Mouse (Mus musculus): ENCODE results near the gene Gm2431. TPM values are rescaled to one million over a fixed set of nuclear protein-coding genes. Genes with fewer than 3 reads are reported as not detected.
"Not testable (repeated sequence)": the region's sequence is repeated elsewhere in the genome, so short reads cannot be mapped to it uniquely, and the experiment has no call there.

Gm2431 gene
- polyA plus RNA-seq (2015; fragmentation: Nextera tagmentation; extraction: Ambion mirVana), result not detected in 2 replicates

GRCm38 (mm10) chr7:142258254-142258653 lies at the start of gene Gm2431:
Gene Gm2431 (minus strand): TSS chr7:142258354.
- H3K36me3 ChIP-seq; H3K4me1 ChIP-seq; ATAC-seq (replicated peaks); H3K9me3 ChIP-seq; H3K27ac ChIP-seq (replicated peaks); H3K4me2 ChIP-seq (replicated peaks); H3K4me3 ChIP-seq; H3K9ac ChIP-seq (replicated peaks); H3K27me3 ChIP-seq: not testable (repeated sequence)
- WGBS, result 56% methylated on average over 1 of the region's 1 CpGs

GRCm38 (mm10) chr7:142303929-142304328 lies 45.8 kb upstream of the Gm2431 start:
- 89% methylated on average over 1 of the region's 1 CpGs for WGBS
- H3K9ac ChIP-seq (replicated peaks); H3K4me2 ChIP-seq (replicated peaks); H3K4me1 ChIP-seq; H3K27me3 ChIP-seq; H3K9me3 ChIP-seq; H3K36me3 ChIP-seq; ATAC-seq (replicated peaks); H3K4me3 ChIP-seq; H3K27ac ChIP-seq (replicated peaks): not testable (repeated sequence)

- H3K27me3 ChIP-seq, result no peaks in the 10 kb centered on the region; the same call in 1 of the 2 replicates
- H3K4me3 ChIP-seq, result no peak within 1 kb of the TSS
- H3K9me3 ChIP-seq, result no peaks in the 10 kb centered on the region
- WGBS, result 71% methylated on average over 3 of the region's 3 CpGs
- no peak within 1 kb of the TSS for H3K4me2 ChIP-seq (replicated peaks)
- H3K36me3 ChIP-seq, result no peaks in the 10 kb centered on the region
- no peak within 1 kb of the TSS for H3K9ac ChIP-seq (replicated peaks)
- no peak within 1 kb of the TSS for H3K27ac ChIP-seq (replicated peaks)
- H3K4me1 ChIP-seq, result no peaks in the 10 kb centered on the region
- ATAC-seq (replicated peaks), result no peak
Measured at GRCm38 (mm10) chr7:142303249-142303648, 45.1 kb upstream of the Gm2431 start, which contains the start of gene Krtap5-4. Gene Krtap5-4 (plus strand): TSS chr7:142303549.

GRCm38 (mm10) chr7:142297018-142297417 lies 38.9 kb upstream of the Gm2431 start, which contains the start of gene Krtap5-1:
Gene Krtap5-1 (minus strand): TSS chr7:142297118.
- not testable (repeated sequence) for H3K4me2 ChIP-seq (replicated peaks); H3K9ac ChIP-seq (replicated peaks); H3K4me1 ChIP-seq; H3K4me3 ChIP-seq; H3K27ac ChIP-seq (replicated peaks); H3K36me3 ChIP-seq; H3K9me3 ChIP-seq; H3K27me3 ChIP-seq; ATAC-seq (replicated peaks)

- not testable (repeated sequence) for H3K9me3 ChIP-seq; H3K4me3 ChIP-seq; H3K27me3 ChIP-seq; H3K4me2 ChIP-seq (replicated peaks); H3K4me1 ChIP-seq; H3K27ac ChIP-seq (replicated peaks); H3K9ac ChIP-seq (replicated peaks); ATAC-seq (replicated peaks); H3K36me3 ChIP-seq
- WGBS, result 40% methylated on average over 4 of the region's 4 CpGs
Measured at GRCm38 (mm10) chr7:142296108-142296507, 38.0 kb upstream of the Gm2431 start.

GRCm38 (mm10) chr7:142295418-142295817 lies 37.3 kb upstream of the Gm2431 start:
- Histone ChIP-seq H3K9me3 (no peaks in the 10 kb centered on the region), H3K9ac (replicated peaks) (no peak overlapping the region), H3K4me3 (no peak overlapping the region), H3K36me3 (no peaks in the 10 kb centered on the region), H3K27me3 (no peaks in the 10 kb centered on the region; the same call in 1 of the 2 replicates), H3K4me2 (replicated peaks) (no peak overlapping the region), H3K27ac (replicated peaks) (no peak overlapping the region), H3K4me1 (no peaks in the 10 kb centered on the region)
- ATAC-seq (replicated peaks), result no peak

- H3K4me3 ChIP-seq; H3K4me2 ChIP-seq (replicated peaks); H3K9ac ChIP-seq (replicated peaks); H3K36me3 ChIP-seq; H3K27me3 ChIP-seq; H3K9me3 ChIP-seq; H3K27ac ChIP-seq (replicated peaks); ATAC-seq (replicated peaks); H3K4me1 ChIP-seq: not testable (repeated sequence)
- WGBS, result 3% methylated on average over 2 of the region's 2 CpGs
Measured at GRCm38 (mm10) chr7:142293851-142294250, 35.7 kb upstream of the Gm2431 start.

GRCm38 (mm10) chr7:142285910-142286612 lies 27.9 kb upstream of the Gm2431 start:
- not testable (repeated sequence) for H3K36me3 ChIP-seq; H3K4me3 ChIP-seq; H3K9me3 ChIP-seq; H3K4me2 ChIP-seq (replicated peaks); ATAC-seq (replicated peaks); H3K9ac ChIP-seq (replicated peaks); H3K27ac ChIP-seq (replicated peaks)
- WGBS, result 85% methylated on average over 9 of the region's 9 CpGs
- Histone ChIP-seq H3K27me3 (peaks cover 13% of the 10 kb centered on the region), H3K4me1 (peaks cover 15% of the 10 kb centered on the region)

GRCm38 (mm10) chr7:142285130-142285835 lies 27.1 kb upstream of the Gm2431 start:
- ATAC-seq (replicated peaks), result peak; percentile 76
- Histone ChIP-seq H3K27me3 (peaks cover 13% of the 10 kb centered on the region), H3K9me3 (no peaks in the 10 kb centered on the region), H3K27ac (replicated peaks) (peak overlapping the region; percentile 73), H3K4me1 (peaks cover 15% of the 10 kb centered on the region), H3K4me2 (replicated peaks) (peak overlapping the region; percentile 89), H3K4me3 (peak overlapping the region; percentile 63), H3K36me3 (no peaks in the 10 kb centered on the region), H3K9ac (replicated peaks) (peak overlapping the region; percentile 24; the same call in 1 of the 2 replicates)
- WGBS, result 21% methylated on average over 23 of the region's 23 CpGs

GRCm38 (mm10) chr7:142284615-142285080 lies 26.5 kb upstream of the Gm2431 start:
- H3K4me2 ChIP-seq (replicated peaks), result peak overlapping the region; percentile 89
- 0% methylated on average over 19 of the region's 19 CpGs for WGBS
- peak; percentile 91 for ATAC-seq (replicated peaks)
- H3K27me3 ChIP-seq, result peaks cover 13% of the 10 kb centered on the region
- peaks cover 15% of the 10 kb centered on the region for H3K4me1 ChIP-seq
- no peaks in the 10 kb centered on the region for H3K36me3 ChIP-seq
- peak overlapping the region; percentile 63 for H3K4me3 ChIP-seq
- peak overlapping the region; percentile 58 for H3K9ac ChIP-seq (replicated peaks)
- no peaks in the 10 kb centered on the region for H3K9me3 ChIP-seq
- H3K27ac ChIP-seq (replicated peaks), result peak overlapping the region; percentile 73

GRCm38 (mm10) chr7:142284023-142284591 lies 26.0 kb upstream of the Gm2431 start:
- peak; percentile 75 for ATAC-seq (replicated peaks)
- Histone ChIP-seq H3K36me3 (no peaks in the 10 kb centered on the region), H3K9ac (replicated peaks) (peak overlapping the region; percentile 58), H3K4me2 (replicated peaks) (peak overlapping the region; percentile 89), H3K4me3 (peak overlapping the region; percentile 63), H3K27me3 (peaks cover 13% of the 10 kb centered on the region), H3K4me1 (peaks cover 15% of the 10 kb centered on the region), H3K9me3 (no peaks in the 10 kb centered on the region), H3K27ac (replicated peaks) (peak overlapping the region; percentile 73)
- under 1% methylated on average over 38 of the region's 38 CpGs for WGBS

- Histone ChIP-seq H3K4me1 (peaks cover 15% of the 10 kb centered on the region), H3K27me3 (peaks cover 13% of the 10 kb centered on the region)
- H3K4me3 ChIP-seq; H3K4me2 ChIP-seq (replicated peaks); H3K9me3 ChIP-seq; H3K27ac ChIP-seq (replicated peaks); ATAC-seq (replicated peaks); H3K36me3 ChIP-seq; H3K9ac ChIP-seq (replicated peaks): not testable (repeated sequence)
- 21% methylated on average over 2 of the region's 2 CpGs for WGBS
Measured at GRCm38 (mm10) chr7:142282847-142283246, 24.7 kb upstream of the Gm2431 start.
